Mouse (Mus musculus) embryonic facial prominence, embryonic 15.5 days (tissue): ENCODE measurements around the gene Wdr19. TPM values are rescaled to one million over a fixed set of nuclear protein-coding genes. Genes with fewer than 3 reads are reported as not detected.

Experiments used
- ATAC-seq: fragments of 200-750 bp; cut with Nextera tagmentation; 2 replicates; pipeline ENCODE4 v1.8.0; 2017; ENCODE audit warnings: low read depth, moderate TSS enrichment; ENCODE audit not compliant: insufficient number of reproducible peaks, low FRiP score, low TSS enrichment
- H3K27ac ChIP-seq: fragments of 300-500 bp; sonication (generic); replicated peaks from 2 replicates; pipeline ENCODE4 v1.5.1; 2015; ENCODE audit warnings: mild to moderate bottlenecking, inconsistent platforms
- H3K27me3 ChIP-seq: fragments of 300-500 bp; sonication (generic); 2 replicates; pipeline ENCODE4 v1.6.1; 2015; ENCODE audit warnings: inconsistent platforms
- H3K36me3 ChIP-seq: fragments of 300-500 bp; sonication (generic); 2 replicates; pipeline ENCODE4 v1.6.1; 2015; ENCODE audit warnings: mild to moderate bottlenecking, inconsistent platforms
- H3K4me1 ChIP-seq: fragments of 300-500 bp; sonication (generic); 2 replicates; pipeline ENCODE4 v1.6.1; 2015; ENCODE audit warnings: inconsistent platforms
- H3K4me2 ChIP-seq: fragments of 300-500 bp; sonication (generic); replicated peaks from 2 replicates; pipeline ENCODE4 v1.6.1; 2015; ENCODE audit warnings: mild to moderate bottlenecking, inconsistent platforms
- H3K4me3 ChIP-seq: fragments of 300-500 bp; sonication (generic); replicated peaks from 2 replicates; pipeline ENCODE4 v1.5.1; 2015; ENCODE audit warnings: mild to moderate bottlenecking, inconsistent platforms
- H3K9ac ChIP-seq: fragments of 300-500 bp; sonication (generic); 2 replicates; pipeline ENCODE4 v1.6.1; 2015; ENCODE audit warnings: inconsistent platforms
- H3K9me3 ChIP-seq: fragments of 300-500 bp; sonication (generic); replicated peaks from 2 replicates; pipeline ENCODE4 v1.6.1; 2016; ENCODE audit warnings: inconsistent platforms
- whole genome bisulfite sequencing: fragments of 180-500 bp; shearing (Covaris S2); methylation state at CpG from one replicate; pipeline ENCODE4 v1.1.7; 2015; 5-methylcytosine and 5-hydroxymethylcytosine counted together
- polyA plus RNA-seq: library from polyadenylated mRNA; unstranded; fragments of >200 nt; fragmentation: Nextera tagmentation; extraction: Ambion mirVana; gene quantifications from 2 replicates; pipeline ENCODE4 v1.2.1, GENCODE M21; 2015

Gene Wdr19
- polyA plus RNA-seq, 1 experiment from 2014 or later: 12.6 TPM

- ATAC-seq: no peak
- Histone ChIP-seq H3K9me3 (no peaks in the 10 kb centered on the region), H3K36me3 (0 out of 2 replicates have a peak, but pooled peaks cover 2% of the 10 kb centered on the region), H3K27ac (no peak overlapping the region), H3K4me2 (no peak overlapping the region), H3K4me1 (peaks cover 8% of the 10 kb centered on the region), H3K4me3 (no peak overlapping the region), H3K27me3 (no peaks in the 10 kb centered on the region), H3K9ac (no peak overlapping the region)
- 93% methylated on average over 2 of the region's 2 CpGs for WGBS
Measured at GRCm38 (mm10) chr5:65204726-65205125, 5.2 kb downstream of the Wdr19 start.

- Histone ChIP-seq H3K9ac (no peak overlapping the region), H3K4me1 (no peaks in the 10 kb centered on the region), H3K36me3 (no peaks in the 10 kb centered on the region), H3K4me3 (no peak overlapping the region), H3K4me2 (no peak overlapping the region), H3K27me3 (no peaks in the 10 kb centered on the region), H3K27ac (no peak overlapping the region), H3K9me3 (no peaks in the 10 kb centered on the region)
- ATAC-seq: no peak
- 17% methylated on average over 7 of the region's 7 CpGs for WGBS
Measured at GRCm38 (mm10) chr5:65213321-65213720, 13.8 kb downstream of the Wdr19 start.

- H3K9me3 ChIP-seq: no peaks in the 10 kb centered on the region
- ATAC-seq: no peak
- peaks cover 8% of the 10 kb centered on the region; the same call in 1 of the 2 replicates for H3K36me3 ChIP-seq
- WGBS: 82% methylated on average over 11 of the region's 11 CpGs
- H3K4me3 ChIP-seq: no peak overlapping the region
- no peak overlapping the region for H3K27ac ChIP-seq
- no peaks in the 10 kb centered on the region for H3K27me3 ChIP-seq
- no peaks in the 10 kb centered on the region for H3K4me1 ChIP-seq
- no peak overlapping the region for H3K4me2 ChIP-seq
- no peak overlapping the region for H3K9ac ChIP-seq
Measured at GRCm38 (mm10) chr5:65217305-65218269, 18.1 kb downstream of the Wdr19 start.

GRCm38 (mm10) chr5:65221037-65221436 is 21.5 kb downstream of the Wdr19 start:
- no peak for ATAC-seq
- no peaks in the 10 kb centered on the region for H3K9me3 ChIP-seq
- peaks cover 15% of the 10 kb centered on the region for H3K36me3 ChIP-seq
- no peaks in the 10 kb centered on the region for H3K27me3 ChIP-seq
- H3K27ac ChIP-seq: no peak overlapping the region
- WGBS: 68% methylated on average over 7 of the region's 7 CpGs
- H3K4me1 ChIP-seq: no peaks in the 10 kb centered on the region
- no peak overlapping the region for H3K9ac ChIP-seq
- no peak overlapping the region for H3K4me2 ChIP-seq
- H3K4me3 ChIP-seq: no peak overlapping the region

- 85% methylated on average over 5 of the region's 5 CpGs for WGBS
- no peak for ATAC-seq
- Histone ChIP-seq H3K36me3 (peaks cover 25% of the 10 kb centered on the region), H3K4me1 (no peaks in the 10 kb centered on the region), H3K27ac (no peak overlapping the region), H3K9me3 (no peaks in the 10 kb centered on the region), H3K27me3 (no peaks in the 10 kb centered on the region), H3K4me2 (no peak overlapping the region), H3K9ac (no peak overlapping the region), H3K4me3 (no peak overlapping the region)
Measured at GRCm38 (mm10) chr5:65224056-65224455, 24.6 kb downstream of the Wdr19 start.

- Histone ChIP-seq H3K36me3 (peaks cover 19% of the 10 kb centered on the region), H3K4me1 (no peaks in the 10 kb centered on the region), H3K4me3 (no peak overlapping the region), H3K9me3 (no peaks in the 10 kb centered on the region), H3K27ac (no peak overlapping the region), H3K27me3 (no peaks in the 10 kb centered on the region), H3K4me2 (no peak overlapping the region), H3K9ac (no peak overlapping the region)
- no peak for ATAC-seq
- WGBS: 75% methylated on average over 12 of the region's 12 CpGs
Measured at GRCm38 (mm10) chr5:65231289-65232003, 31.9 kb downstream of the Wdr19 start.

GRCm38 (mm10) chr5:65242740-65243139 is 43.2 kb downstream of the Wdr19 start:
- Histone ChIP-seq H3K4me3 (no peak overlapping the region), H3K4me1 (no peaks in the 10 kb centered on the region), H3K36me3 (peaks cover 15% of the 10 kb centered on the region; the same call in 1 of the 2 replicates), H3K9me3 (no peaks in the 10 kb centered on the region), H3K9ac (no peak overlapping the region), H3K27ac (no peak overlapping the region), H3K4me2 (no peak overlapping the region), H3K27me3 (no peaks in the 10 kb centered on the region)
- 47% methylated on average over 5 of the region's 5 CpGs for WGBS
- no peak for ATAC-seq

- no peaks in the 10 kb centered on the region for H3K27me3 ChIP-seq
- ATAC-seq: no peak
- H3K36me3 ChIP-seq: peaks cover 27% of the 10 kb centered on the region; the same call in 1 of the 2 replicates
- H3K9ac ChIP-seq: no peak overlapping the region
- no peaks in the 10 kb centered on the region for H3K4me1 ChIP-seq
- no peak overlapping the region for H3K4me2 ChIP-seq
- 93% methylated on average over 3 of the region's 3 CpGs for WGBS
- H3K4me3 ChIP-seq: no peak overlapping the region
- no peak overlapping the region for H3K27ac ChIP-seq
- no peaks in the 10 kb centered on the region for H3K9me3 ChIP-seq
Measured at GRCm38 (mm10) chr5:65247296-65247695, 47.8 kb downstream of the Wdr19 start.

GRCm38 (mm10) chr5:65250185-65250855 is 50.8 kb downstream of the Wdr19 start:
- Histone ChIP-seq H3K9me3 (no peaks in the 10 kb centered on the region), H3K27me3 (no peaks in the 10 kb centered on the region), H3K27ac (no peak overlapping the region), H3K4me3 (no peak overlapping the region), H3K36me3 (peaks cover 35% of the 10 kb centered on the region; the same call in 1 of the 2 replicates), H3K4me1 (no peaks in the 10 kb centered on the region), H3K9ac (no peak overlapping the region), H3K4me2 (no peak overlapping the region)
- no peak for ATAC-seq
- 84% methylated on average over 7 of the region's 7 CpGs for WGBS

GRCm38 (mm10) chr5:65257910-65258505 is 58.5 kb downstream of the Wdr19 start:
- ATAC-seq: no peak
- no peak overlapping the region for H3K4me2 ChIP-seq
- H3K27ac ChIP-seq: no peak overlapping the region
- H3K9ac ChIP-seq: no peak overlapping the region
- no peaks in the 10 kb centered on the region for H3K27me3 ChIP-seq
- no peaks in the 10 kb centered on the region for H3K9me3 ChIP-seq
- 90% methylated on average over 14 of the region's 14 CpGs for WGBS
- H3K36me3 ChIP-seq: peaks cover 77% of the 10 kb centered on the region
- H3K4me3 ChIP-seq: no peak overlapping the region
- H3K4me1 ChIP-seq: no peaks in the 10 kb centered on the region

GRCm38 (mm10) chr5:65273966-65274365 is 74.5 kb downstream of the Wdr19 start:
- Histone ChIP-seq H3K9ac (no peak overlapping the region), H3K27ac (no peak overlapping the region), H3K27me3 (no peaks in the 10 kb centered on the region), H3K4me1 (no peaks in the 10 kb centered on the region), H3K4me3 (no peak overlapping the region), H3K36me3 (peaks cover 77% of the 10 kb centered on the region), H3K9me3 (no peaks in the 10 kb centered on the region), H3K4me2 (no peak overlapping the region)
- 81% methylated on average over 3 of the region's 3 CpGs for WGBS
- ATAC-seq: no peak
